Mouse (Mus musculus) 3T3-L1 (cell line): Measurements from ENCODE around the gene Hmgb3.

Experiments used
- DNase-seq: peaks from one replicate; pipeline ENCODE4 v3.0.0-alpha.2; 2015; ENCODE audit warnings: low read depth, low spot score

Hmgb3 gene

GRCm38 (mm10) chrX:71589181-71589580 lies 33.5 kb downstream of the Hmgb3 start:
- DNase-seq = no peak

GRCm38 (mm10) chrX:71601052-71601611 lies 45.4 kb downstream of the Hmgb3 start:
- DNase-seq = peak; percentile 51
